Mouse (Mus musculus): ENCODE results near the gene Ttc7. TPM values are rescaled to one million over a fixed set of nuclear protein-coding genes. Genes with fewer than 3 reads are reported as not detected.
"Not testable (repeated sequence)": the region's sequence is repeated elsewhere in the genome, so short reads cannot be mapped to it uniquely, and the experiment has no call there.

Gene Ttc7
- total RNA-seq, 2 experiments from 2014 or later, result 5.5 TPM

DNA sequence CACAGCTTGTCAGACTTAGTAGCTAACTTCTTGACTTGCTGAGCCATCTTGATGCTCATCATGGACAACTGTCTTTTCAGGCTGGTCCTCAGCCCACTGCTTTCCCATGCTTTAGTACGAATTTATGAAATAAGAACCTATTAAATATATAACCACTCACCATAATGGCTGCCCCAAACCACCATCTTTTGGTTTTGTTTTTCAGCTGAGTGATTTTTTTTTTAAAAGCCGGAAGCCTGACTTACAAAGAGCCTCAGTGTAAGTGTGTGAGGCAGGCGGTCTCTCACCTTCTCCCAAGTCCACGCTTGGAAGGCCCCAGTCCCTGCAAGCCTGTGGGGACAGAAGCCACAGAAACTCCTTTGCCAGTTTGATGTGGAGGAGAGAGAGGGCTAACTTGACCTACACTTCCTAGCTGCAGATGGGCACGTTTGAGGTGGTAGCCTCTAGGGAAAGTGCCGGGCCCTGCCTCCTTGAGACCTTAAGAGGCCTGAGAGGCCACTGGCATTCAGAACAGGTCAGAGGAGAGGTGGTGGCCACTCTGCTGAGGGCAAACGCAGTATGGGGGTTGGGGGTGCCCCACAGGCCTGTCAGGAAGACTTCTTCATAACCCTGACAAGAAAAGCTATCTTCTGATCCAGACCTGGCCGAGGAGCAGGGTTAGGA lies 3.9 kb downstream of the Ttc7 start:
- DNase-seq, result no peak

DNA sequence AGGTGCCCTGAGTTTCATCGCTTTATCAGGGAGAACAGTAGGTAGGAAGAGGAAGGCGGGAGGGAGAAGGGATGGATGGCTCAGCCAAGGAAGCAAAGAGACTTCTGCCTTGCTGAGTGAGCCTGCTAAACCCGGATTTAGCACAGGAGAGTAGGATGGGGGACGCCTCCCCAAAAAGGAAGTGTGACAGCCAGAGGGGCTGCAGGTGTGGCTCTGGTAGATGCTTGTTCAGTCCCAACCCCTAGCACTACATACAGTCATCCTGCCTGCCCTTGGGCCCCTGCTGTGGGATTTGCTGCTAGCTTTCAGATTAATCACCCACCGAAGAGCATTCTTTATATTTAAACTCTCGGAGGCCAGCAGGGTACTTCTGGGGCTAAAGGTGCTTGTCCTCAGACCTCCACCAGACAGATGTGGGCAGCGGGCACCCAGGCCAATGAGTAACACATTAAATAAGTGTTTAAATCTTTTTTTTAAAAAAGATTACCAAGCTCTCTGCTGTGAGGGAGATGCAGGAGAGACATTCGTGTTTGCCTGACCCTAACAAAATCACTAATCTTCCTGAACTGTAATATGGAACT lies 4.6 kb downstream of the Ttc7 start:
- no peak for DNase-seq

DNA sequence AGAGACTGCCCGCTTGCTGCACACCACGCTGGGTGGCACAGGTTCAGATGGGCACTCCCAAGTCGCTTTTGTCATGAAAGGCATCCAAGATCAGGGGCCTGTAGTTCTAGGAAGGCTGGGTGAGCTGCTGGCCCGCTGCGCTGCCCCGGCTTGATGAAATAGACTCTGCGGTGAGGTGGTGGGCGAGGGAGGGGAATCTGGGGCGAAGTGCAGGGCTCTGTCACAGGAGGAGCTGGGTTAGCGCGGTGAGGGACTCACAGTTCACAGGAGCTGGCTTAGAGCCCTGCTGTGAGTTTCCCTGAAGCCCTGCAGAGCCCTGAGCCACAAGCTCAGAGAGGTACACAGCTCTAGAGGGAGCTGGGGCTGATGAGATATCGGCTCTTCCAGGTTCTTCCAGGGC lies 5.4 kb downstream of the Ttc7 start:
- DNase-seq, result no peak

DNA sequence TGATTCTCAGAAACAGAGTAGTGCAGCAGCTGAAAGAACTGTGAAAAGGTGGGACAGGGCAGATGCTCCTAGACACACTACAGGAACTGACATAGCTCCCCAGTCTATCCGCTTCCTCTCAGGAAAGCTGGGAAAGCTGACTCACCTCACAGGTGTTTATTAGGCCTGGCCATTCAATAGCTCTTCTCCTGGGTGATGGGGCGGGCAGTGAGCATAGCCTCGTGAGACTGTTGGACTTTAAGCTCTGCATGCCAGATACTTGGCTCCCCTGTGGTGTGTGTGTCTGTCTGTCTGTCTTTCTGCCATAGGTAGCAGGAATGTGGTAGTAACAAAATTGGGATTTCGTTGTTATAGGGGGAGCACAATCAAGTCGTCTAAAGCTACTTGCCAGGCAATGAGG lies 6.7 kb downstream of the Ttc7 start:
- DNase-seq, result no peak

DNA sequence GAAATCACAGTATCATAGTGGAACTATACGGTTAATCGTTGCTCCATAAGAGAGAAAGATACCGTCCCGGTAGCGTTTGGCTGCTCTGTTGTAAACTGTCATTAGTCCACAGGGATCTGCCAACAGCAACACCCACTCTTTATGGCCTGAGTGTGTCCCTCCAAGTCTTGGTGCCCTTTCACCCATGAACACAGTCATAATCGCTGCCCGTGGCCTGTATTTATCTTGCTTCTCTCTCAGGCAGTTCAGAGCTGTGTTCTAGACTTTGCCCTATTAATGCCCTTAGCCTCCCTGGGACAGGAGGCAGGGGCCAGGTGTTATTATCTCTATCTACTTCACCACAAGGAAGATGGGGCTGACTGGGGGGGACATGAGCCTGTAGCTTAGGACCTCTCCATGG lies 8.4 kb downstream of the Ttc7 start:
- no peak for DNase-seq

DNA sequence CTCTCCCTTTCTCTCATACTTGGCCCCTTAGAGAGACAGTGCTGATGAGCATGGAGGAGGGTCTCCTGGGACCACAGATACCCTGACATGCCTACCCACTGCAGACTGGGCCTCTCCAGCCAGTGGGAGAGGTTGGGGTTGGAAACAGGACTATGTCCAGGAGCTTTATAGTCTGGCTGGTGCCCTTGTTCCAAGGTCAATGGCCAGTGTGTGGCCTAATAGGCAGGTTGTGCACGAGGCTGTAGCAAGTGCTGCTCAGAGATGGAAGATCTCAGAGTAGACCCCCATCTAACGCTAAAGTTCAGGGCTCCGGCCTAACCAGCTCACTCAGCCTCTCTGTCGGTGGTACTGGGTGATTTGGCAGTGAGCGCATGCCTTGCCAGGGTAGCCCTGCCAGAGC lies 9.1 kb downstream of the Ttc7 start:
- no peak for DNase-seq

DNA sequence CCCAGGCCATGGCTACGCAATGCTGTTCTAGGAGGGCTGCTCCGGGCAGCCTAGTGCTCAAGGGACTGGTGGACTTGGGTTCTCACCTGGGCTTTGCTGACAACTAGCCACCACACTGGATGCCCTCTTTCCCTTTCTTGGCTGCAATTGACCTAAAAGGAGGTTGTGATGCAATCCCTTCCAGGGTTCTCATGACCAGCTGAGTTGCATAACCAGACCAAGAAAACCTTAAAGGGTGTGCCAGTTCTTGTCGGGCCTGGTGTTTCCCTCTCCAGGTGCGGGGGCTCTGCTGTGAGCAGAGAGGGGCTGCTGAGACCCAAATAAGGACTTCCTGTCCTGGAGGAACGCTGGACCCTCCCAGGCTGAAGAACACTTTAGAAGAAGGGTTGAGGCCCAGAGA lies 10.4 kb downstream of the Ttc7 start:
- no peak for DNase-seq

DNA sequence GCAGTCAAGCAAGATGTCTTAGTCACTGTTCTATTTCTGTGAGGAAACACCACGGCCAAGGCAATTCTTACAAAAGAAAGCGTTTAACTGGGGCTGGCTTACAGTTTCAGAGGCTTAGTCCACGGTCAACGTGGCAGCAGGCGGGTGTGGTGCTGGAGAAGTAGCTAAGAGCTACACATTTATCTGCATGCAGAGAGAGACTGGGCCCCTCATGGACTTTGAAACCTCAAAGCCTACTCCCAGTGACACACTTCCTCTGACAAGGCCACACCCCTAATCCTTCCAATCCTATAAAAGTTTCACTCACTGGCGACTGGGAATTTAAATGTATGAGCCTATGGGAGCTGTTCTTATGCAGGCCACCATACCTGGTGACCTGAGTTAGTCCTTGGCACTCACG lies 13.1 kb downstream of the Ttc7 start:
- no peak for DNase-seq

DNA sequence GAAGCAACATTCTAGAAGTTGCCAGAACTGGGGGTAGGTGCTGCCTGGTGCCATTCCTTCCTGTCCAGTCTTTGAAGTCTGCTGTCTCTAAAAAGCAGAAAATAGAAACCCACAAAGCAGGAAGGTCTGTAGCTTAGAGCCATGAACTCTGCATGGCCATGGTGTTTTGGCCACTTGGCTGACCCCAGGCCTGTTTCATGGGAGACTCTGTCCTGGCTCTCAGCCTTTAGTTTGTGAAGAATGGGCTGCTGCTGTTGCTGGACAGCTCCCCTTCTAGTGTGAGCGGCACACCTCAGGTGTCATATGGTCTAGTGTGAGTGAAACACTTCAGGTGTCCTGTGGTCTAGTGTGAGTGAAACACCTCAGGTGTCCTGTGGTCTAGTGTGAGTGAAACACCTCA lies 14.0 kb downstream of the Ttc7 start:
- not testable (repeated sequence) for DNase-seq

DNA sequence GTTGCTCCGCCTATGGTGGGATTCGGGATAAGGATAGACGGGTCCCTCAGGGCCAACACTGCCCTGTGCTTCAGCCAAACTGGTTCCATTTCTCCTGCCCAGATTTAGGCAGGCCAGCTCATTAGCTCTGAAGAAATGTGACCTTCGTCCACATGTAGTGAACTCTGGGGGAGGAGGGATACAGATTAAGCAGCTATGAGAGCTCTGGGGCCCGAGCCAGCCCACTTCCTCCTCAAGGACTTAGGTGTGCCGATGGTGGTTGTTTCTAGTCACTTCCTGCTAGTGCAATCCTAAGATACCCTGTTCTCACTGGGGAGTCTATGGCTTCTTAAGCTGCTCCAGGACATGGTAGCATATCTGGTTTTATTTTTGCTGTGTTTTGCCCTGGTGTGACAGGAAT lies 16.3 kb downstream of the Ttc7 start:
- no peak for DNase-seq

DNA sequence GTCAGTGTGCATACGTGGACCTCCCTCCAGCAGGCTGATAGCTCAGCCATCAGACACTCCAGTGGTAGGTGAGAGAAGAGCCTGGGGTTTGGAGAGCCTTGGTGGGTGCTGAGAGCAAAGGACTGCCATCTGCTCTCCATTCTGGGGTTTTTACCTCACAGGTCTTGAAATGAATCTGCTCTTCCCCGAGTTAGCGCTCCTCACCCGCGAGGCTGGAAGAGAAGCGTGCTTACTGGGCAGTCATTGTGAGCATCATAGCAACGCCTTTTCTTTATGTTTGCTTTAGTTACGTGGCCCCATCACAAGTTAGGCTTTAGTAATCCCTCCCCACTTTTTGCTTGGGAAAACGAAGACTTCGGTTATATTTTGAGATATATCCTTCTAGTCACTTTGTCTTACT lies 17.7 kb downstream of the Ttc7 start:
- no peak for DNase-seq

DNA sequence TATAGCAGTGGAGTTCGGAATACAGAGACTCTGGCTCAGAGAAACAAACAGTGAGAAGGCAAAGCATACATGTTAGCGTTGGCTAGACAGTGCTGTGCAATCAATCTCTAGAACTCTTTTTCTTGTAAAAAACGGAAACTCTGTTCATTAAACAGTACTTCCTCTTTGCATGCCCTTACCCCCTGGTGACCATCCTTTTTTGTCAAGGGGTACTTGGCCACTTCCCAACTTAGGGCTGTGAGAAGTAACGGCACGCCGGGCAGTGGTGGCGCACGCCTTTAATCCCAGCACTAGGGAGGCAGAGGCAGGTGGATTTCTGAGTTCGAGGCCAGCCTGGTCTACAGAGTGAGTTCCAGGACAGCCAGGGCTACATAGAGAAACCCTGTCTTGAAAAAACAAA lies 18.9 kb downstream of the Ttc7 start:
- DNase-seq, result not testable (repeated sequence)

DNA sequence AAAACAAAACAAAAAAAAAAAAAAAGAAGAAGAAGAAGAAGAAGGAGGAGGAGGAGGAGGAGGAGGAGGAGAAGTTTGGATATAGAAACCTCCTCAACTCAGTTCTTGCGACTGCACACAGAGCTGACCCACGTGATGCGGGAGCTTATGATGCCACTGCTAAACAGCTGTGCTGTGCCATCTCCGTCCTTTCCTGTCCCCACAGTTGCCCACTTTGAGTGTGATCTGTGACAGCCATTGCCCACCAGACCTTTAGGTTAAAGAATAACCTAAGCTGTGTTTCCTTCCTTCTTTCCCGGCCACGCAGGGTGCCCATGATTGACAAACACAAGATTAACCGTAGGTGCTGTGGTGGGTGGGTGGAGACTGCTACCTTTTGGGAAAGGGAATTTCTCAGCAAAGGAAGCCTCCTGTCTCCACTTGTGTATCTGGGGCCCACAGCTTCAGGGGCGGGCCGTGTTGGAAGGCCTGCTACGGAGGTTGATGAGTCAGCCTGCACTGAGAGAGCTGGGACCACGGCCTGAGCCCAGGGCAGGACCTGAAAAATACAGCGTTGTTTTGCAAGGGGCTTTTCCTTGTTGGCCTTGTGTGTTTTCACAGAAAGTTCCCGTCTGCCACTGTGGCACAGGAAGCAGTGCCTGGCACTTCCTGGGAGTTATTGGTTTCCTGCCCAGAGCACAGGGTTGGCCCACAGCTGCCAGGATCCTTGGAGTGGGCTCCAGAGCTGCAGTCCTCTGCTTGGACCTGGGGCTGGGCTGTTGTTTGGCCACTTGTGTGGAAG lies 19.5 kb downstream of the Ttc7 start:
- no peak for DNase-seq

DNA sequence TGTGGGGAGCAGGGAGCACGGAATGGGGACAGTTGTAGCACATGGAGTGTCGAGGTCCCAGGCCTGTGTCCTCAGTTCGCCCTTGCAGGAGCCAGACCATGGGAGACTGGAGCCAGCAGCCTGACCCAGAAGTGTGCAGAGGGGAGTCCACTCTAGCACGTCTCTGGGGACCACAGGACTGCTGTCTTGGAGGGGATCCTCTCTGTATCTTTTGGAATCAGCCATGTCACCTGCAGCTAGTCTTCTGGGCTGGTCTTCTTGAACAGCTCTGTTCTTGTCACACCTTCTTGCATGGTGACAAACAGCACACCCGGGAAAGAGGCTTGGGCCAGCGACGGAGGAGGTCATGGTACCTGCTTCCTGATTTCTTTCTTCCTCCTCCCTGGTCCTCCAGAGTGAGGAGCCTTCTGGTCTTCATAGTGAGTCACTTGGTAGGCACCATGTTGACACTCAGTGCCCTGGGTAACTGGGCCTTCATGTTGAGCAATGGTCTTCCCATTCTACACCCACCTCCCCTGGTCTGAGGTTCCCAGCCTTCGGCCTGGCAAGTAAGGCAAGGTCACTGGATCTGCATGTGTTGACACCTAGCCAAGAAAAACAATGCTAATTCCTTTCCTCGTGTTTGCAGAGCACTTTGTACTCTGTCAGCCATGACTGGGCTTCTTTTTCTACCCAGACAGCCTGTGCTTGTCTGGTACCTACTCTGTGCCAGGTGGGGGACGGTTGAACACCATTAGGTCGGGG lies 21.6 kb downstream of the Ttc7 start:
- no peak for DNase-seq

DNA sequence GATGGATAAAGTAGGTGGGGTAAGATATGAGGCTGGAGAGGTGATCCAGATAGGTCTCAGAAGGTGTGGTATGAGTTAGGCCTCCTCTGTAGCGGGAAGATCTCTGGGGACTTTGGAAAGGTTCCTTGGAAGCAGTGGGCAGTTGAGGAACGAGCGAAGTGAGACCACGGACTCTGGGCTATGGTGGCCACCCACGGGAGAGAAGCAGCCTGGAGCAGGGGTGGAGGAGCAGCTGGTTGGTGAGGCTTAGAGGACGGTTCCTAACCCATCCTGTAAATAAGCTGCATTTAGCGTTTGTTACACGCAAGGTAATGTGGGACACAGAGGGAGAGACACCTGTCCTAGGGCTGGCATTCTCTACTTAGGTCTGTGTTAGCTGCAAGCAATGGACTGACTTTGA lies 22.4 kb downstream of the Ttc7 start:
- no peak for DNase-seq

DNA sequence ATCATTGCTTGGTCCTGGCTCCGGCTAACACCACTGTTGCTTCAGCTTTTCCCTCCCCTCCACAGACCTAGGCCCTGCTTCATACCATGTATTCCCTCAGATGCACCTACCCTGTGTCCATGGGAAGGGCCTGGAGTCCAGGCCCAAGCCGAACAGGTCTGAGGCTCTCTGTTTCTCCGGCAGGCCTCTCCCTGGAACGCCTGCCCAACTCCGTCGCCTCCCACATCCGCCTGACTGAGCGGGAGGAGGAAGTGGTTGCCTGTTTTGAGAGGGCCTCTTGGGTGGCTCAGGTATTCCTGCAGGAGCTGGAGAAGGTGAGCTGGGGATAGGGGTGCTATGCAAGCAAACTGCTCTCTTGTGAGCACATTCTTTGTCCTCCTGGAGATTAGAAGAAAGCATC lies 24.1 kb downstream of the Ttc7 start:
- no peak for DNase-seq

DNA sequence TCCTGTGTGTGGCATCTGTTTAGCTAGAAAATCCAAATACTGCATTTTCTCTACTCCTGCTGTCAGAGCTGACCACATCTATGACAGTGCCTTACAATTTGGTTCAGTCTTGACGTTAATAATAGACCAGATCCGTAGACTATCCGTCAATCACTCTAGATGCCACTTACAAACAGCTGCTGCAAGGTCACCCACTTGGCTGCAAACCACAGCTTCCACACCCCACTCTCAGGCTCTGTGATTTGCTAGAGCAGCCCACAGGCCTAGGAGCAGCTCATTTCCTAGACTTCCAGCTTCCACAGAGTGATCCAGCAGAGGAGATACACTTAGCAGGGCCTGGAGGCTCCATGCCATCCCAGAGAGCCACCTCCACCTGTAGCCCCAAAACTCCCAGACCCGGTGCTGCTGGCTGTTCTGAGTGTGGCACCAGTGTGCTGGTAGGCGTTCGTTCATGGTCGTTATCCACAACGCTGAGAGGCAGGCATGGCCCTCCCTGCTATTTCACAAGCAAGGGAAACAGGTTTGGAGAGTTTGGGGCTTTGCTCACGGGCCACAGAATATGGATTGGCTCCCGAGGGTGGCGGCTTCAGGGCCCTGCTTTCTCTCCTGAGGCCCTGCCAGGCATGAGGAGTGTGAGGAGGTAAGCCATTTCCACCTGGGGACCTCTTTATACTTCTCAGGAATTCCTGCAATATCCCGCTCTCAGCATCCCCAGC lies 26.5 kb downstream of the Ttc7 start:
- no peak for DNase-seq

DNA sequence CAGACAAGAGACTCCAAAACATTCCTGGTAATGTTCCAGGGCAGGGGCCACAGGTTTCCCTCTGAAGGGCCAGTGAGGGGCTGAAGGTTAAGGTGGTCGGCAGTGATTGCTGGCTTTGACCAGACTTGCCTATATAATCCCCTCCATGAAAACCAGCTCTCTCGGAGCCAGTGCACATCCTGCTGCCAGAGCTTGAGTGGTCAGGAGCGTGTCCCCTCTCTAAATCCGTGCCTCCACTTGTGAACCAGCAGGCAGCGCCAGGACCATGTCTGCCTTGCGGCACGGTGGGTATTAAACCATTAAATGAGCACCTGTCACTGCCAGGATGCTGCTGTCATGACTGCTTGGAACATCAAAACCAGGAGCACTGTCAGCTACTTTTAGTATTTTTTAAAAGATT lies 27.8 kb downstream of the Ttc7 start:
- DNase-seq, result no peak

DNA sequence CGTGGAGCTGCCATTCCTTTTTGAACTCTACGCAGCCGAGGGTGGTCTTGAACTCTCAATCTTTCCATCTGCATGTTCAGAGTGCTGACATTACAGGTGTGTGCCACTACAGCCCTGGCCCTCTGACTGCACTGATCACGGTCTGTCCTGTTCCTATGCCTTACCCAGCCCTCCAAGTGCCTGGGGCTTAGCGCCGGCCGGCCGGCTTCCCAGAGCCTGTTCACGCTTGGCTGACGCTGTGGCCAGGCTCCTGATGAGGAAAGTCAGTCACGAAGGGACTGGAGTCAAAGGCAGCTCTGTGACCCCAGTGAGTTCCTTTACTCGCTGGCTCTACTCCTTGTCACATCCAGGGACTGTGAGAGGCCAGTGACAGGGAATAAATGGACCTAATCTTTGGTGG lies 29.7 kb downstream of the Ttc7 start:
- DNase-seq, result no peak

DNA sequence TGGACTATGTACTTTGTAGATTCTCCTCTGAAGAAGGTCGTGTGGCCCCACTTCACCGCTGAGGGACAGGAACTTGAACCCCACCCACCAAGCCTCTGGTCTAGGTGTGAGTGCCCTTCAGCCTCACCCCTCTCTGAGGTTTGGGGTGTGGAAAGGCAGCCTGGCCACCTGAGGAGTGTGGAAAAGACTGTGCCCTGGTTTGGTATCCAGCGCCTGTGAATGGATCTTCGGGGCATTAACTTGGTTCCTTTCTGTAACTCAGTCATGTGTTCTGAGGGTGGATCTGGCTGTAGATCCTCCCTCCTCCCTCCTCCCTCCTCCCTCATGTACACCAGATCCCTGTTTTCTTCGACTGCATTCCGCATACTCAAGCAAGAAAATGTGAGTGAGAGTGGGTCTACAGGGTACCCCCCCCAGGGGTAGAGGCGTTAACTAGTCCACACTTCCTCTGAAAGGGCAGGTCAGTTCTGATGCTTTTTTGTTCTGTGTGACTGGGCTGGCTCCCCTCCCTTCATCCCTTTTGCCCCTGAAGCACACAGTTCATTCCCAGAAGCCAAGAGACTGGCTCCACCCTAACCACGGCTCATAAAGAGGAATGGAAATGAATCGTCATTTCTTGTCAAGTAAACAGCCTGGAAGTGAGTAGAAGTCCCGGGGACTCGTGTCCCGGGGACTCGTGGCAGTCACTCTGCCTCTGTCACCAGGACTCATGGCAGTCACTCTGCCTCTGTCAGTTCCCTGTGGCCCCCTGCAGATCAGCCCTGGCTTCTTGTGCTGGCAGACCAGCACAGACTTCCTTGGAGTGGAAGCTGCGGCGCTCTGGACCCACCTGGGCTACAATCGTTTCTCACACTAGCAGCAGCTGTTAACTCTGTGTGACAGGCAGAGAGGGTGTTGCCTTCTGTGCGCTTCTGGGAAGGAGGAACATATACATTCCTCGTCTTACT lies 30.5 kb downstream of the Ttc7 start:
- DNase-seq, result no peak

DNA sequence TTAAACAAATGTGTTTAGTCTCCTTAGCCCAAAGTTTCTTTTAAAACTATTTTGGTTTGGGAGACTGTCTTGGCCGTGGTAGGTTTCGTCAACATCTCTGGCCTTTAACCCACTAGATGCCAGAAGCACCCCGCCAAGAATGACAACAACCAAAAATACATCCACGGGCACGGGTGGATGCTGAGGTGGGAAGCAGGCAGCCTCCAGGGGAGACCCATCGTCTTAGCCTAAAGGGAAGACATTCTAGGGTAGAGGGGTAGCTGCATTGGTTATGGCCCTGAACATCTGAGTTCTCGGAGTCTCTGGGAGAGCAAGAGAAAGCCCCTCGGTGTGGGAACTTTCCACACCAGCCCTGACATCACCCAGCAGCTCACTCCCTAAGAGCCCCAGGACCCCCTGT lies 31.4 kb downstream of the Ttc7 start:
- no peak for DNase-seq

All from heart, postnatal 4 days (tissue).